Mouse (Mus musculus): ENCODE data around the gene Mrgbp. TPM values are rescaled to one million over a fixed set of nuclear protein-coding genes. Genes with fewer than 3 reads are reported as not detected.

Gene Mrgbp
- polyA plus RNA-seq, 1 experiment from 2014 or later = 44.8 TPM

DNA sequence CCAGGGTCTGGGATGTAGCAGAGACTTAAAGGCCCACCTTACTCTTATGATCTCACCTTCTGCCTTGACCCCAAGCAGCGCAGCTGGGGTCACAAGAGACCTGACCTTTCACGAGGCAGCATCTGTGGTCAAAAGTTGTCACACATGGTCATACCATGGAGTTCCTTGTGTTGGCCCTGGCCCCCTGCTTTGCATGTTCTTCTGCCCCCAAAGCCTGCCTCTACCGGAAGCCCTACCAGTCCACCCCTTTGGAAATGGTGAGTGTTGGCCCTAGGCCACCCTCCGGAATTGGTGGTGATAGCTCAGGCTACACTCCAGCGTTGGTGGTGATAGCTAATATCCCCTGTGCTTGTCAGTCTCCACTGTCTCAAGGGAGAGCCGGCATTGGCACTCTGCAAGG lies 17.8 kb upstream of the Mrgbp start:
- H3K9me3 ChIP-seq (replicated peaks) = no peaks in the 10 kb centered on the region
- peaks cover 18% of the 10 kb centered on the region for H3K4me1 ChIP-seq
- H3K27me3 ChIP-seq = no peaks in the 10 kb centered on the region
- no peak for ATAC-seq (replicated peaks; ENCODE audit: low FRiP score)
- H3K4me2 ChIP-seq = no peak overlapping the region
- peak overlapping the region; percentile 27; the same call in 1 of the 2 replicates for H3K27ac ChIP-seq
- no peak overlapping the region for H3K9ac ChIP-seq
- H3K36me3 ChIP-seq = no peaks in the 10 kb centered on the region
- H3K4me3 ChIP-seq (replicated peaks) = no peak overlapping the region
- WGBS = 47% methylated on average over 6 of the region's 6 CpGs

DNA sequence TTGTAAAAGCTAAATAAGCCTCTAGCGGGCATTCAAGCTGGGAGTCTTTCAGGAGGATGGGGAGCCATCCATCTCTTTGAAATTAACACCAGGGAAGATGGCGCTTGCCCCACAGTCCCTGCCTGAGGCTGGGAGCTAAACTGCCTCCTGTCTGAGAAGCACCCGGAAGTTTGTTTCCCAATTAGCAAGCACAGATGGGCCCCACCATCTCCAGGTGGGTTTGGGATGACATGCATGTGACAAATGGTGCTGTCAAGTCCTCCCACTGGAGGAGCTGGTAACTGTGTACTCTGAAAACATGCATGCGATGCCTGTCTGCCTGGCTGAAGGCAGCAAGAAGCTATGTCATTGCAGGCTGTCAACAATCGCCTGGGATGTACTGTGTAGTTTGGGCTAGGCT lies 17.3 kb upstream of the Mrgbp start:
- H3K4me1 ChIP-seq = peaks cover 23% of the 10 kb centered on the region
- H3K9ac ChIP-seq = no peak overlapping the region
- ATAC-seq (replicated peaks; ENCODE audit: low FRiP score) = no peak
- H3K9me3 ChIP-seq (replicated peaks) = no peaks in the 10 kb centered on the region
- H3K36me3 ChIP-seq = no peaks in the 10 kb centered on the region
- H3K27ac ChIP-seq = peak overlapping the region; percentile 27; the same call in 1 of the 2 replicates
- WGBS = 16% methylated on average over 5 of the region's 5 CpGs
- no peak overlapping the region for H3K4me3 ChIP-seq (replicated peaks)
- H3K4me2 ChIP-seq = no peak overlapping the region
- no peaks in the 10 kb centered on the region for H3K27me3 ChIP-seq

DNA sequence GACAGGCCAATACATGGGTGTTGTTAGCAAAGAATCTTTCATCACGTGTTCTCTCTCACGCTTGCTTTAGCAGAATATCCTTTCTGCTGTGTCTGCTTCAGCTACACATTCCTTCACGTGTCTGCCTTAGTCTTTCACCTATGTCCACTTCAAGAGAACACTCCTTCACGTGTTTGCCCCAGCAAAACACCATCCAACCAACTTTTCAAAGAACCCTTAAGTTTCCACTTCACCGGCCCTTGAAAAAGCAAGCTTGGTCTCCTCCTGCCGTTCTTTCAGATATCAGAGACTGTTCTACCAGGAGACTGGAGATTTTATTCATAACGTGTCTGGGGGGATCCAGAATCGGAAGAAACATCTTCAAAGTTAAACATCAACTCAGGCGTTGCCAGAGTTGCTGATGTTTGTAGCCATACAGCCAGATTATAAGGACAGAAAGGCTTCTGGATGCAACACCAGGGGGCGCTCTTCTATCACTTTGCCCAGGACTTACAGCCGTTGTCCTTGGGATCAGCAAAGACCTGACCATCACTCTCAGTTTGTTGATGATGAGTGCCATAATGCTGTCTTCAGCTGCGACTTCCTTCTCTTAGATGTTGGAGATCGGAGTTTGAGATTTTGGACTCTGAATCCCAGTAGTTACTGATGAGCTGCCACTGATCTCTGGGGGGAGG lies 14.7 kb upstream of the Mrgbp start:
- no peak overlapping the region for H3K4me2 ChIP-seq
- WGBS = 40% methylated on average over 13 of the region's 13 CpGs
- peaks cover 36% of the 10 kb centered on the region for H3K4me1 ChIP-seq
- no peaks in the 10 kb centered on the region for H3K9me3 ChIP-seq (replicated peaks)
- no peaks in the 10 kb centered on the region for H3K36me3 ChIP-seq
- H3K27me3 ChIP-seq = no peaks in the 10 kb centered on the region
- no peak overlapping the region for H3K27ac ChIP-seq
- no peak for ATAC-seq (replicated peaks; ENCODE audit: low FRiP score)
- H3K4me3 ChIP-seq (replicated peaks) = no peak overlapping the region
- H3K9ac ChIP-seq = no peak overlapping the region

DNA sequence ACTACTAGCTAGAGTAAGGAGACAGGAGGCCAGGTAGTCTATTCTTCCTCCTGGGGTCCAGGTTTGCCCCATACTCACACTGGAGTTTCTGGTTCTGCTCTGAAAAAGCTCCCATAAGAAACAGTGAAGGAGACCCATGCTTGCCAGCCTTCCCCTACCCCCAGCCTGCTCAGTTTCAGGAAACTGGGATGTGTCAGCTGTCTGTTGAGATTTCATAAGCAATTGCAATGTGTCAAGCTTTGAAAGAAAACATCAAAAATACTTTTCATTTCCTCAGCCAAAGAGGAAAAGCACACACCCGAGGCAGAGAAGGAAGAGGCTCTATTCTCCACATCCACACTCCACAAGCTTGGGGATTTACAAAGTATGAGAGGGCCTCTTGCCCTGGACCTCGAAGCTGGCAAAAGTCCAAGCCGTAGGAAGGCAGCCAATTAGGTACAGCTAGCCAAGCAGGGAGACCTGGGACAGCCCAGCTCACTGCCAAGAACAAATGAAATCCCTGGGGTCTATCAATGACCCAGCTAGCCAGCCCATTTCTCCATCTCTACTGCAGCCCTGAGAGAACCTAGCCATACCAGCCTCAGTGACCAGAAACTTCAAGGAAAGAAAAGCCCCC lies 12.0 kb upstream of the Mrgbp start:
- Histone ChIP-seq H3K9me3 (replicated peaks) (no peaks in the 10 kb centered on the region), H3K27me3 (no peaks in the 10 kb centered on the region), H3K9ac (no peak overlapping the region), H3K27ac (peak overlapping the region; percentile 85), H3K4me3 (replicated peaks) (no peak overlapping the region), H3K36me3 (no peaks in the 10 kb centered on the region), H3K4me1 (peaks cover 23% of the 10 kb centered on the region), H3K4me2 (no peak overlapping the region)
- ATAC-seq (replicated peaks; ENCODE audit: low FRiP score) = peak; percentile 44
- 23% methylated on average over 3 of the region's 3 CpGs for WGBS

DNA sequence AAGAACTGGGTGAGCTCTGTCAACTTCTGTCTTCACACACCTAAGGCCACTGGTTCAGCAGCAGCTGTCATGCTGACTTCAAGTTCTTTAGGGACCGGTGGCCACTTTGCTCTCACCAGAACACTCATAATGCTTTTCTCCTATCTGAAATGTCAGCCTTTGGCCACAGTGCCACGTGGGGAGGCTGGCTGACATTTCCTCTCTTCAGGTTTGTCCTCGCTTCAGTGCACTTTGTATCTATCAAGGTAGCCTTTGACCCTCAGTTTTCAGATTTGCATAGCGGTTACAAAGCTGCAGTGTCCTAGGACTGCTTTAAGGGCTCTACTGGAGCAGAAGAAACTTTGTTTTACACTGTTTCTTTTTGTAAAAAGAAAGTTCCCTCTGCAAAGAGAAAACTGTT lies 4.6 kb upstream of the Mrgbp start:
- Histone ChIP-seq H3K9me3 (replicated peaks) (no peaks in the 10 kb centered on the region), H3K9ac (no peak overlapping the region), H3K36me3 (no peaks in the 10 kb centered on the region), H3K27me3 (peaks cover 4% of the 10 kb centered on the region; the same call in 1 of the 2 replicates), H3K4me3 (replicated peaks) (no peak overlapping the region), H3K27ac (peak overlapping the region; percentile 5; the same call in 1 of the 2 replicates), H3K4me1 (peaks cover 9% of the 10 kb centered on the region; the same call in 1 of the 2 replicates), H3K4me2 (no peak overlapping the region)
- WGBS = 47% methylated on average over 4 of the region's 4 CpGs
- no peak for ATAC-seq (replicated peaks; ENCODE audit: low FRiP score)

DNA sequence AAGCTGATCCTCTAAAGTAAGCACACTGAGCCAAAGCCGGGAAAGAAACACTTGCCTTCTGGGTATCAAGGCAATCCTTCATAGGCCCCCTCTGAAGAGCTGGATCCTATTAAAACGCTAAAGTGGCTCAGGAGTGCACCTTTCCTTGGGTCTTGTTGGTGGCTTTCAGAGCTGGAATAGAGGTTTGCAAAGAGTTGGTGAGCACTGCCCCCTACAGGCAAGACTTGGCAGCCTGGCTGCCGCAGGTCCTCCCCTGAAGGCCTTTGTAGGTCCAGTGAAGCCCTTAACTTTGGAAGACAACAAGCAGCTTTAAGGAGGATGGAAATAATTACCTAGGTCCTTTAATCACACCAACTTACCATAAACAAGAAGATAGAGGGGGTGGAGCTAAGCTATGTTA lies 2.4 kb upstream of the Mrgbp start:
- ATAC-seq (replicated peaks; ENCODE audit: low FRiP score) = no peak
- 6% methylated on average over 3 of the region's 3 CpGs for WGBS
- peaks cover 4% of the 10 kb centered on the region; the same call in 1 of the 2 replicates for H3K27me3 ChIP-seq
- H3K4me1 ChIP-seq = peaks cover 18% of the 10 kb centered on the region
- H3K27ac ChIP-seq = no peak overlapping the region
- H3K9ac ChIP-seq = no peak overlapping the region
- no peaks in the 10 kb centered on the region for H3K36me3 ChIP-seq
- H3K4me3 ChIP-seq (replicated peaks) = no peak overlapping the region
- H3K9me3 ChIP-seq (replicated peaks) = no peaks in the 10 kb centered on the region
- no peak overlapping the region for H3K4me2 ChIP-seq

DNA sequence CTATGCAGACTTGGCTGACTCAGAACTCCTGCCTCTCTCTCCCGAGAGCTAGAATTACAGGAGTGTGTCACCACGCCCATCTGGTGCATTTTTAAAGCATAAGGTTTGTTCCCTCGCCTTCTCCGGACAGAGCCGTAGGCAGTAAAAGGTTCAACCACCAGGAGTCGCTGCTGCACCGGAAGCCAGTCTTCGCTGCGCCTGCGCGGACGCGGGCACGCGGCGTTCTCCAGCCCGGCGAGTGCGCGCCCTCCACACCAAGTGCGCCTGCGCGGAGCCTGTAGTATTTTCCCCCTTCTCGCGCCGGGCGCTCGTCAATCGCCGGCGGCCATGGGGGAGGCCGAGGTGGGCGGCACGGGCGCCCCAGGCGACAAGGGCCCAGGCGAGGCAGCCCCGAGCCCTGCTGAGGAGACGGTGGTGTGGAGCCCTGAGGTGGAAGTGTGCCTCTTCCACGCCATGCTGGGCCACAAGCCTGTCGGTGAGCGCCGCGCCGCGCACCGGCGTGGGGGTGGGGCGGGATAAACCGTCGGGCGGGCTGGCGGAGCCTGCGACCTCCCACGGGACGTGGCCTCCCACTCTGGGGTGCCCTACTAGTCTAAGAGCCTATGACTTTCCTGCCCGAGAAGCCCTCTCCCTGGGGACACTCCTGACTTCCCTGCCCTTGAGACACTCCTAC lies 1.5 kb downstream of the Mrgbp start:
- Histone ChIP-seq H3K9me3 (replicated peaks) (no peaks in the 10 kb centered on the region), H3K4me3 (replicated peaks) (peak overlapping the region; percentile 93), H3K36me3 (peaks cover 30% of the 10 kb centered on the region), H3K4me2 (peak overlapping the region; percentile 86), H3K4me1 (peaks cover 21% of the 10 kb centered on the region), H3K27ac (peak overlapping the region; percentile 82), H3K9ac (peak overlapping the region; percentile 97), H3K27me3 (peaks cover 4% of the 10 kb centered on the region; the same call in 1 of the 2 replicates)
- under 1% methylated on average over 54 of the region's 57 CpGs for WGBS
- ATAC-seq (replicated peaks; ENCODE audit: low FRiP score) = peak; percentile 90

DNA sequence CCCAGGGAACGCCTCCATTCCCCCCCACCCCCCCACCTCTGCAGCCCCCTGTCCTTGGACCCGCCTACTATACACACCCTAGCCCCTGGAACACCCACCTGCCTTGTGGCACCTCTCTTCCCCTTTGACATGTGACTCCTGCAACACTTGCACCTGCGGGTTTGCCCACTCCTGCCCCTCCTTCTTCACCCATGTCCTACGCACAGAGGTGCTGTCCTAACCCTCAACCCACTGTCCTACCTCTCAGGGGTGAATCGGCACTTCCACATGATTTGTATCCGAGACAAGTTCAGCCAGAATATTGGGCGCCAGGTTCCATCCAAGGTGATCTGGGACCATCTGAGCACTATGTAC lies 2.0 kb downstream of the Mrgbp start:
- H3K27me3 ChIP-seq = peaks cover 4% of the 10 kb centered on the region; the same call in 1 of the 2 replicates
- H3K36me3 ChIP-seq = peaks cover 30% of the 10 kb centered on the region
- WGBS = 21% methylated on average over 7 of the region's 7 CpGs
- peak overlapping the region; percentile 86 for H3K4me2 ChIP-seq
- H3K9me3 ChIP-seq (replicated peaks) = no peaks in the 10 kb centered on the region
- H3K4me3 ChIP-seq (replicated peaks) = peak overlapping the region; percentile 93
- H3K27ac ChIP-seq = no peak overlapping the region
- H3K9ac ChIP-seq = peak overlapping the region; percentile 97
- no peak; the same call in 1 of the 2 replicates for ATAC-seq (replicated peaks; ENCODE audit: low FRiP score)
- H3K4me1 ChIP-seq = peaks cover 21% of the 10 kb centered on the region

DNA sequence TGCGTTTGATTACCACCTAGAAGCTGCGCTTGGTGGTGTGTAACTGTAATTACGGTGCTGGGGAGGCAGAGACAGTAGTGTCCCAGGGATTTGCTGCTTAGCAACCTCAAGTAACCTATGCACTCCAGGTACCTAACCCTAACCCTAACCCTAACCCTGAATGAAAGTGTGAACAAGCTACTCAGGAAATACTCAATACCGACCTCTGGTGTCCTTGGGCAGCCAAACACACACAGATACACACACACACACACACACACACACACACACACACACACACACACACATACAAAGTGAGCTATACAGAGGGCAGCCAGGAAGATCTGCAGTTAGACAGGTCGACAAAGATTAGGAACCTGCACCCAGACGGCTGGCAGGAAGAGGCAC lies 7.6 kb downstream of the Mrgbp start:
- peak overlapping the region; percentile 98 for H3K4me3 ChIP-seq (replicated peaks)
- WGBS = 48% methylated on average over 6 of the region's 6 CpGs
- H3K9me3 ChIP-seq (replicated peaks) = no peaks in the 10 kb centered on the region
- H3K4me1 ChIP-seq = peaks cover 25% of the 10 kb centered on the region
- H3K4me2 ChIP-seq = peak overlapping the region; percentile 79
- H3K36me3 ChIP-seq = peaks cover 62% of the 10 kb centered on the region
- no peaks in the 10 kb centered on the region for H3K27me3 ChIP-seq
- peak overlapping the region; percentile 87 for H3K9ac ChIP-seq
- ATAC-seq (replicated peaks; ENCODE audit: low FRiP score) = peak; percentile 3; the same call in 1 of the 2 replicates
- H3K27ac ChIP-seq = peak overlapping the region; percentile 94

DNA sequence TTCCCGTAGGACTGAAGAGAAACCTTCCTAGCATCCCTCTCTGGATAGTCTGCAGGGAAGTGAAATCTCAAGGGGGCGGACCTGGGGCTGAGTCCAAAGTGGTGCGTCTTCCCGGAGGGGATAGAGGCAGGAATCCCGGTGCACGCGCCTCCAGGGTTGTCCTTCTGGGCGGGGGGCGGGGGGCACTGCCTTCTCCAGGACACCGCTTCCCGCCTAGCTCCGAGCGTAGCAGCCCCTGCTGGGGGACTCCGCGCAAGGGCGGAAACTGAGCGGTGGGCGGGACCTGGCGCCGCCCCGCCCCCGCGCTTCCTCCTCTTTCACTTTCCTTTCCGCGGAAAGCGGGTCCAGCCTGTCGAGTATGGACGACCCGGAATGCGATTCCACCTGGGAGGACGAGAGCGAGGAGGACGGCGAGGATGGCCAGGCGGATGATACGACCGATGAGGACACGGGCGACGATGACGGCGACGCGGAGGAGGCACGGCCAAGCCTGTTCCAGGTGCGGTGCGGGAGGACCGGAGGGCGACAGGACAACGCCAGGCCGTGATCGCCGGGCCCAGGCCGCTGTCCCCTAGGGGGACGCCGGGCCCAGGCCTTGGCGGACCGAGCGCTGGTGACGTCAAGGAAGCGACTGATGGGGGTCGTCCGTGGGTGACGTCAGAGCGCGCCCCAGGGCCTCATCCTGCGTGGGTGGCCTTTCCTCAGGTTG lies 8.2 kb downstream of the Mrgbp start, which contains the start of gene Ogfr:
Gene Ogfr (plus strand): TSS at position 123 of the 709 bp plus-strand sequence.
- Histone ChIP-seq H3K9me3 (replicated peaks) (no peaks in the 10 kb centered on the region), H3K36me3 (peaks cover 67% of the 10 kb centered on the region)

DNA sequence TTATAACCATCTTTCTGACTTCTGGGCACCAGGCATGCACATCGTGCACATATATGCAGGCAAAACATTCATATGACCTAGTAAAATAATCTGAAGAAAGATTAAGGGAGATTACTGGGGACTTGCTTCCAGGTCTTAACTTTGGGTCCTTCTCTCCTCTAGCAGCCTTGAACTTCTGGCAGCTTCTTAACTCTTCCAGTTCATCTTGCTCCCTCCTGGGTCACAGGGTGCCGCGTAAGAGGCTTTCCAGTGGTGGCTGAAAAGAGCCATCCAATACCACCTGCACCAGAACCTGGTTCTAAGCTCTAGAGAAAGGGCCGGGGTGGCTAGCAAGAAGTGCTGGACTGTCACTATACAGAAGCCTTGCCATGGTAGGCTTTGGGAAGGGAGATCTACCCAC lies 16.4 kb downstream of the Mrgbp start, which contains the start of gene Col9a3:
Gene Col9a3 (plus strand): TSS at position 301 of the 400 bp plus-strand sequence.
- H3K4me2 ChIP-seq = peak within 1 kb of the TSS; percentile 68
- 0 out of 2 replicates have a peak within 1 kb of the TSS, but pooled peaks have one; percentile 23 for H3K27ac ChIP-seq
- peaks cover 38% of the 10 kb centered on the region for H3K36me3 ChIP-seq
- H3K27me3 ChIP-seq = peaks cover 35% of the 10 kb centered on the region
- H3K9ac ChIP-seq = peak within 1 kb of the TSS; percentile 35
- peaks cover 19% of the 10 kb centered on the region for H3K4me1 ChIP-seq
- ATAC-seq (replicated peaks; ENCODE audit: low FRiP score) = no peak
- no peaks in the 10 kb centered on the region for H3K9me3 ChIP-seq (replicated peaks)
- peak within 1 kb of the TSS; percentile 38 for H3K4me3 ChIP-seq (replicated peaks)
- WGBS = 51% methylated on average over 4 of the region's 4 CpGs

More for the DNA sequence above, 8.2 kb downstream of the Mrgbp start, which contains the start of gene Ogfr:
- Histone ChIP-seq H3K27ac (peak within 1 kb of the TSS; percentile 94), H3K9ac (peak within 1 kb of the TSS; percentile 87), H3K4me1 (peaks cover 19% of the 10 kb centered on the region), H3K4me2 (peak within 1 kb of the TSS; percentile 79), H3K27me3 (no peaks in the 10 kb centered on the region), H3K4me3 (replicated peaks) (peak within 1 kb of the TSS; percentile 98)
- peak; percentile 94 for ATAC-seq (replicated peaks; ENCODE audit: low FRiP score)
- WGBS = under 1% methylated on average over 67 of the region's 67 CpGs
